Mouse (Mus musculus) kidney, postnatal 14 days (tissue): ENCODE results near the gene Wdr90.
"Not testable (repeated sequence)": the region's sequence is repeated elsewhere in the genome, so short reads cannot be mapped to it uniquely, and the experiment has no call there.

Experiments
- DNase-seq: peaks from one replicate; pipeline ENCODE4 v3.0.0; 2022; ENCODE audit warnings: mixed read lengths

Gene Wdr90

DNA sequence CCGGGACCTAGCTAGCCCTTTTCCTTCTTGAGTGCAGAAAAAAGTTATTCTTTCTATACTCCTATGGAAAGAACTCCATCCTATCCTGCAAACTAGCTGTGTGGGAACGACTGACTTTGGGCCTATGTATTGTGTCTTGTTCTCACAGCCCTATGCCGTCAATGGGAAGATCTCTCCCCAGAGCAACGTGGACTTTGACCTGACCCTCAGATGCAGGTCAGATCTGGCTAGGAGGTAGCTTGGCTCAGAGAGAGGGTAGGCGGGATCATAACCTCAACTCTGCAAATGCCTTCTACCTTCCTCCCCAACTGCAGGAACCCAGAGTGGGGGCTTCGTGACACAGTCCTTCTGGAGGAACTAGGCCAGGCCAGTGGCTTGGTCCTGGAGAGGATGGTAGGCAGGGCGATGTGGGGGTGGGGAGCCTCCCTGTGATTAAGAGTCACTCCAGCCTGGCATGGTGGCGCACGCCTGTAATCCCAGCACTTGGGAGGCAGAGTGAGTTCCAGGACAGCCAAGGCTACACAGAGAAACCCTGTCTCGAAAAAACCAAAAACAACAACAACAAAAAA, 15.1 kb upstream of the Wdr90 start:
- DNase-seq = peak; percentile 79

DNA sequence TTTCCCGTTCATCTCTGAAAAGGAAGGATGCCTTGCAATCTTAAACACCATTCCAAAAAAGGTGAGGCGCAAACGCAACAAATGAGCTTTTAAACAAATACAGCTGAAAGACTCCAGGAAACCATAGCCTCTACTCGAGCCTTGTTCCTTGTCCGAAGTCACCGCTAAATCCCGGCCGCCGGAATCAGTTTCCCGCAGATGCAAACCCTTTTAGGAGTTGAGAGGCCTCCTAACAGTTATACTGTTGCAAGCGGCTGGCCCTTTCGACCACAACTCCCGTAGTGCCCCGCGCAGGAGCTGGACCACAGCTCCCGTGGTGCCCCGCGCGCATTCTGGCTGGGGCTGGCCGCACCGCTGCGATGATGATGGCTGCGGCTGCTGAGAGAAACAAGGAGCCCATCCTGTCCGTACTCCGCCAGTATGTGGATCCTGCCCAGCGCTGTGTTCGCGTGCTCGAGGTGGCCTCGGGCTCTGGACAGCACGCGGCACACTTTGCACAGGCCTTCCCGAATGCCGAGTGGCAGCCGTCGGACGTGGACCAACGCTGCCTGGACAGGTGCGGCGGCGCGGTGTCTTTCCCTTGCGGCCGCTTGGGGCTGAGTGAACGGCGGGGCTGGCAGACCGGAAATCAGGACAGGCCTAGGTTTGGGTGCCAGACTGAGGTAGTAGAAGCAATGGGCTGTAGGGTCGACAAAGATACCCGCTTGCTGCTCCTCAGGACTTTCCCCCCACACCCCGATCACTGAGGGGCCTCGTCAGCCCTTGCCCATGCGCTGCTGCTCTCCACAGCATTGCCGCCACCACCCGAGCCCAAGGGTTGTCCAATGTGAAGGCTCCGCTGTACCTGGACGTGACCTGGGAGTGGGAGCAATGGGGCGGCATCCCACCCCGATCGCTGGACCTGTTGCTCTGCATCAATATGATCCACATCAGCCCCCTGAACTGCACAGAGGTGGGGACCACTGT, 14.2 kb upstream of the Wdr90 start:
- peak; percentile 93 for DNase-seq

DNA sequence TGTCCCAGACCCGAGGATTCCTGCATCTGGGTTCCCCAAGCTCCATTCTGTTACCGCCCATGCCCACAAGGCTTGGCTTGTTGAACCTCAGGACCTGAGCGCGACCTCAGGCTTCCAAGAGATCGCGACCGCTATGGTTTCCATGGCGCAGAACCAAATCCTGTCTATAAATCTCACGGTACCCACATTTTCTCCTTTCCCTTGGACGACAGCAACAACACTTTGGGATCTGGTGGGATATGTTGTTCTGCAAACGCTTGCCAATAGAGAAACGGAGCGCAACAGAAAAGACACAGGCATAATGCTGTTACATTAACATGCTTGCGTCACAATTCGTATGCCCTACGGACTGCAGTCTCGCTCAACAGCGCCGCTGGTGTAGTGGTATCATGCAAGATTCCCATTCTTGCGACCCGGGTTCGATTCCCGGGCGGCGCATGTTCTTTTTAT, 13.4 kb upstream of the Wdr90 start, which contains the start of gene Mettl26:
Mettl26 (plus strand) TSS at position 354 of the 450 bp plus-strand sequence.
- DNase-seq = peak; percentile 94

DNA sequence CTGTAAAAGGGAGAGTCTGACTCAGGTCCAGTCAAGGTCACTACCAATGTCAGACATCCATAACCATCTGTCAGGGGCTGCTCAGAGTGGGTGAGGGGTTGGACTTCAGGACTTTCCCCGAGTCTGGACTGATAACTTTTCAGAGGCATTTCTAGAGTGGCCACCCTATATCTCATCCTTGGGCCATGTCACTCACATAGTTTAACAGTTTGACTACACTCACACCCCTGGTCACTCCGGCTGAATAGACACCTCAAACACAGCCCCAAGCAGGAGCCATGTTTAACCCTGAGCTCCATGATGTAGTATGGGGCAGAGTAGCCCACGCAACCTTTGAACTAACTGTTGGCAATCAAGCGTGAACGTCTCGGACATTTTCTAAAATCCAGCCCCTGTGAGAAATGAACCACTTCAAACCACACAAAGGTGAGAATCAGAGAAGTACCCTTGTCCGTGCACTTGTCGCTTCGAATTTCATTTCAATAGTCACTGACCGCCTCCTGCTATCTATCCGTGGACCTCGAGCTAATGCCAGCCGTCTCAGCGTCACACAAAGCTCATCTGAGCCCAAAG, 12.9 kb upstream of the Wdr90 start:
- DNase-seq = peak; percentile 50

DNA sequence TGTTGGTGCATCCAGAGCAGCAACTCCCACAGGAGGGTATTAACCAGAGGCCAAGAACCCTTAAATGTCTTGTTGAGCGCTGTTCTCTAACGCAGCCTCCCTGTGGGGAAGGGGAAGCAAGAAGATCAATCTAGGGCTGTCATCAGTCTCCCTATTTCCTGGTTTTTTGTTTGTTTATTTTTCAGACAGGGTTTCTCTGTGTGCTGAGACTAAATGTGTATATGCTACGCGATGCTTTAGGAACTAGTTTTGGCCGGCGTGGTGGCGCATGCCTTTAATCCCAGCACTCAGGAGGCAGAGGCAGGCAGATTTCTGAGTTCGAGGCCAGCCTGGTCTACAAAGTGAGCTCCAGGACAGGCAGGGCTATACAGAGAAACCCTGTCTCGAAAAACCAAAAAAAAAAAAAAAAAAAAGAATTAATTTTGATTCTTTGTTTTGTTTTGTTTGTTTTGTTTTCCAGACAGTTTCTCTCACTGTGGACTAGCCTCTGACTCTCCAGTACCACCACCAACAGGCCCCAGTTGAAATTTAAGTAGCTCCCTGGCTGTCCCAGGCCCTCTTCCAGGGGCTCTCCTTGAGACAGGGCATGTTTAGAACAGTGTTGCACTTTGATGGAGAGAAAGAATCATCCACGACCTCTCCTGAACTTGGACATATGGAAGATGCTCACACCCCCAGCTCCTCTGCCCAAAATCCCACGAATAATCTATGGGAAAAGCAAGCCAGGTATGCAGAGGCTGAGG, 12.3 kb upstream of the Wdr90 start:
- DNase-seq = no peak

DNA sequence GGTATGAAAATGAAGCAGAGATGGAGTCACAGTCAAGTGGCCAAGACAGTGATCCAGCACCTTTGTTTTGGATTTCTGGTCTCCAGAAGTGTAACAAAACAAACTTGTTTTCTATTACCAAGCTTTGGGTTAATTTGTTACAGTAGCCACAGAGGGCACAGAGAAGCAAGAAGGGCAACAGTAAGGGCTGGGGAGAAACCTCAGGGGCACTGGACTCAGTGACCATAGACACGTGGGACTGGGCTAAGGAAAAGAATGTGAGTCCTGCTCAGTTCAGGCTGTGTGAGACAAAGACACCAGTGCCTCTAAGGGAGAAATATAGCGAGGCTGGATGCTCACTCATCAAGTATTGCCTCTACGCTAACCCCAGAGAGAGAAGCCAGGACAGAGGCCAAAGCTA, 11.4 kb upstream of the Wdr90 start:
- no peak for DNase-seq

DNA sequence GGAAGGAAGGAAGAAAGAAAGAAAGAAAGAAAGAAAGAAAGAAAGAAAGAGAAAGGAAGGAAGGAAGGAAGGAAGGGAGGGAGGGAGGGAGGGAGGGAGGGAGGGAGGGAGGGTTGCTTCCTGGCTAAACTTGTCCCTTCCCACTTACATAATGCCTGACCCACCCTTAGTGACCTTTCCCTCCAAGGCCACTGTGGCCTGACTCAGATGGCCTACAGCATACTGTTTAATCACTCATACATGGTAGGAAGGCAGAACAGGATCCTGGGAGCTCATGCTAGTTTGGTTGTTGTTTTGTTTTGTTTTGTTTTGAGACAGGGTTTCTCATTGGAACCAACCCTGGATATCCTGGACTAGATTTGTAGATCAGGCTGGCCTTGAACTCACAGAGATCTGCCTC, 10.3 kb upstream of the Wdr90 start:
- not testable (repeated sequence) for DNase-seq

DNA sequence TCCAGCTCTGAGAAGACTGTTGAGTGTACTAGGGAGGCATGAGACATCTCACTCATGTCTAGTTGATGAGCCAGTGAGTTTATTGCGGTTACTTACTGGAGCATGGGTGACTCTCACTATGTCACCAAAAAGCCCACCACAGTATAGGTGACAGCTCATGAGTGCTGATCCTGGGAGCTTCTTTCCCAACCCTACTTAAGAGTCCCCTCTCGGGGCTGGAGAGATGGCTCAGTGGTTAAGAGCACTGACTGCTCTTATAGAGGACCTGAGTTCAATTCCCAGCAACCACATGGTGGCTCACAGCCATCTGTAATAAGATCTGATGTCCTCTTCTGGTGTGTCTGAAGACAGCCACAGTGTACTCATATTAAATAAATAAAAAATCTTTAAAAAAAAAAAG, 8.7 kb upstream of the Wdr90 start:
- DNase-seq = no peak

DNA sequence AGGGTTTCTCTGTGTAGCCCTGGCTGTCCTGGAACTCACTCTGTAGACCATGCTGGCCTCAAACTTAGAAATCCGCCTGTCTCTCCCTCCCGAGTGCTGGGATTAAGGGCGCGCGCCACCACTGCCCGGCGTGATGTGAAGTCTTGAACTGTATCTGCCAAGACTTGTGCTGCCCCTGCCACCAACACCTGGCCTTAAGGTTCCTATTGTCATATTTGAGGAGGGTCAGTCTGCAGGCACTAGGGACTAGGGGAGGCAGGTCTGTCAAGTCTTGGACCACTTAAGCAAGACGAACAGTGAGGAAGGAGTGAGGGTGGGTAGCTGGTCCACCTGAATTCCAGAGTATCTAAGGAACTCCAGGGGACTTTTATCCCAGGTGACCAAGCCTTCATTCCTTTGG, 8.2 kb upstream of the Wdr90 start:
- DNase-seq = no peak

DNA sequence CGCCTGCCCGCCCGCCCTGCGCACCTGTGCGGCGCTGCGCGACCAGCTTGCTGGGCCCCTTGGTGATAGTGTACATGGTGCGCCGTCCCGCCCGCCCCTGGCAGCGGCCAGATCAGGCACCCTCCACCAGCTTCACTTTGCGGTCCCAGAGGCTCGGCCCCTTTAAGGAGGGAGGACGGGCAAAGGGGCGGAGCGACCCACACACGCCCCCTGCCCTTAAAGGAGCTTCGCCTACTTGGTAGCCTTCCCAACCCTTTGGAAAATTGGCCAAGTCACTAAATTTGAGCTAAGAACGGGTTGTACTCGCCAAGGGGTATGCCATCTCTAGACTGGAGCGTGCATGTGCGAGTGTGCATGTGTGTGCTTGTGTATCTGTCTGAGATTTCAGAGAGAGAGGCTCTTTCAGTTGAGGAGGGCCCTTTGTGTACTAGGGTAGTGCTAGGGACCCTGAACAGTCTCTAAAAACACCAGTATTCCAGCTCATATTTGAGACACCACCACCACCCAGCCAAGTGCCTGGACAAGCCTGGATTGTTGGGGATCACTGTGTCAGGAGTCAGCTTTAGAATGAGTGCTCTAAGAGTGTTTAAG, 7.4 kb upstream of the Wdr90 start, which contains the start of gene Mcrip2:
Mcrip2 (minus strand) TSS at position 164 of the 591 bp plus-strand sequence.
- DNase-seq = peak; percentile 92

DNA sequence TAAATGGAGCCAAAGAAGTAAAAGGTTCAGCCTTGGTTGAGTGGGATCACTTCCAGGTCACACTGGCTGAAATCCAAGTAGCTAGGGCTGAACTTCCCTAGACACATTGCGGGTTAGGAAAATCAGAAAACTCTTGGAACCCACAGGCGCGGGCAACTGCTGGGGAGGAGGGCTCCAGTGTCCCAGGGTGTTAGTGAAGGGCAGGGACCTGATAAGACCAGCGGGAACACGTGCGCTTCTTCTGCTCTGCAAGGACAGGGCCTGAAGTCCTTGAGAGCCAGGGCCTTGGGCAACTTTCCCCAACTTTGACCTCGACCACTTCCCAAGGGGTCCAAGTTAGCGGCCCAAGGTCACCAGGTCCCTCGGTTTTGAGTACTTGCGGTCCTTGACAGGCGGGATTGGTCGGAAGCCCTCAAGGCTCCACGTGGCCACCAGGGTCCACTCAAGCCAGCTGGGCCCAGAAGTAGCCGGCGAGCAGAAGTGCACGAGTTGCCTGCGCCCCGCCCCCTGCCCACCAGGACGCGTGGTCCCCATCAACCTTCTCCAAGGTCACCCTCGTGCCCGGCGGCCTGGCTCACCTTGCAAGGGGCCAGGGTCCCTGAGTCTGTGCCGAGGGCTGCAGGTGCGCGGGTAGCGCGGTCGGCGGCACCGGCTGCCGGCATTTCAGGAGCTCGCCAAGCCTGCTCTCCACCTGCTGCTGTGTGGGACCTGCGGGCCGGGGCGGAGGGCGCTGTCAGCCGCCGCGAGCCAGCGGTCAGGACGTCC, 6.7 kb upstream of the Wdr90 start:
- DNase-seq = peak; percentile 80

DNA sequence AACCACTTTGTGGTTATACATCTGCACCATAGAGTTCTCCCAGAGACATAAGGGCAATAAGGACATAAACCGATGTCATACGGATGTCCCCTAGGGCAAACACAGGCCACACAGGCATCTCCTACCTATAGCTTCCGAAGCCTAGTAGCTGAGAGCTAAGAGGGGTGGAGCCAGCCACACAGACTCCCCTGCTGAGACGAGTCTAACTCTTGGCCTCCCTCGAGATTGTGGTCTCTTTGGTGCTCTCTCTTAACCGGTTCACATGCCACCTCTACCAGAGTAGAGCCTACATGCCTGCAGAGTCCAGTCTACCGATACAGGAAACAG, 6.2 kb upstream of the Wdr90 start:
- no peak for DNase-seq

DNA sequence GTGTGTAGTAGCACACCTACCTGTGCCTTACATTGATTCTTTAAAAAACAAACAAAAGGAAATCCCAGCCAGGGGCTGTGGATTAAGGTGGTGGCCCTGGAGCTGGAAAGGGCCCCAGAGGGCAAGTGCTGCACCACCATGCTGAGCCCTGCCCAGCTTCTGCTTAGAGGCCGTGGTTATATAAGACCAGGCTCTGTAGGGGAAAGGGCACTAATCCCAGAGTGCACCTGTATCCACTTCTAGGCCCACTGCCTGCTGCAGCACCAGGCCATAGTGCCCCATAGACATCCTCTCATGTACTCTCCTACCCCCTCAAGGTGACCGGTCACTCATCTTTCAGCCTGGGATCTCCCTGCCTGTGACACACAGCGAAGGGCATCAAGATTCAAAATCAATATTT, 4.9 kb upstream of the Wdr90 start:
- DNase-seq = peak; percentile 52

DNA sequence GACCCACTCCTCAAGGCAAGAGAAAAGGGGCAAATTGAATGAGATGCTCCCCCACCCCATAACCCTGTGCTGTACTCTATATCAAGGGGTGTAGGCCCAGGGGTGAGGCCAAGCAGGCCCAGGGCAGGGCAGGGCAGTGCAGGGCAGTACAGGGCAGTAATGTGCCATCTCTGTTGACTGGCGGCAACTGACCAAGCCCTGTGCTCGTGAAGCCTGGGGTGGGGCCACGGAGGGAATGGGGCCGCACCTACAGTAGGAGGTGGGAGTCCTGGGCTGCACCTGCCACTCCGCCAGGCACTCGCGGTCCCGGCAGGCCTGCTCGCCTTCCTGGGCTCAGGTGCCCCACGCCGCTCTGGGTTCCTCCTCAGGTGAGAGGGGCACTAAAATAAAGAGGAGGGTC, 4.0 kb upstream of the Wdr90 start:
- DNase-seq = no peak

DNA sequence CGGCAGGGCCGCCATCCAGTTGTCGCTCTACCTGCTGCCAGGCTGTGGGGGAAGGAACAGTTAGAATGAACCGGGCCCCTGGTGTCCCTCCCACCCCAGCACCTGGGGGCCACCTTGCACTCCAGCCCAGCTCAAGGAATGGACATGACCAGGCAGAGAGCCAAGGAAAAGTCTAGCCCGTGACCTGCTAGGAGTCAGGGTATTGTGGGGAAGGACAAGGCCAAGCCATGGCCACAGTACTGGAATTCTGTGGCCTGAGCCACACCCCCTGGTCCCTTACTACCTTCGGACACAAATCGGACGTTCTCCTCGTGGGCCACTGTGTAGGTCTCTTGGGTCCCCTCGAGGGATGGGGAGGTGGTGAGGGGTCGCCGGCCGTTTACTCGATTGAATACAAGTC, 3.0 kb upstream of the Wdr90 start:
- DNase-seq = peak; percentile 54

DNA sequence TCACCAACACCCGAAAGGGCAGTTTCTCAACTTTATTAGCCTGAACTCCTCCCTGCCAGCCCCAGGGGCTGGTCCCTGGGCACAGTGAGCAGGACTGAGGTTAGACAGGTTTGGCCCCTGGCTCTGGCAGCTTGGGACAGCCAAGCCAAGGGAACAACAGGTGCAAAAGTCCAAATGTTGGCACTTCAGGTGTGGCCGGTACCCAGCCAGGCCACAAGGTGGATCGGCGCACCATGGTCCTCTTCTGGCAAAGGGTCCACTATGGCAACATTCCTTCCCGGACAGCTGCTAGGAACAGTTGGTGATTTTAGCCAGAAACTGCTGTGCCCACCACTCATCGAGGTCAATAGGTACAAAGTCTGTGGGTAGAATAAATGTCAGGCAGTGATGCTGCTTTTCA, 2.4 kb upstream of the Wdr90 start:
- DNase-seq = peak; percentile 48

DNA sequence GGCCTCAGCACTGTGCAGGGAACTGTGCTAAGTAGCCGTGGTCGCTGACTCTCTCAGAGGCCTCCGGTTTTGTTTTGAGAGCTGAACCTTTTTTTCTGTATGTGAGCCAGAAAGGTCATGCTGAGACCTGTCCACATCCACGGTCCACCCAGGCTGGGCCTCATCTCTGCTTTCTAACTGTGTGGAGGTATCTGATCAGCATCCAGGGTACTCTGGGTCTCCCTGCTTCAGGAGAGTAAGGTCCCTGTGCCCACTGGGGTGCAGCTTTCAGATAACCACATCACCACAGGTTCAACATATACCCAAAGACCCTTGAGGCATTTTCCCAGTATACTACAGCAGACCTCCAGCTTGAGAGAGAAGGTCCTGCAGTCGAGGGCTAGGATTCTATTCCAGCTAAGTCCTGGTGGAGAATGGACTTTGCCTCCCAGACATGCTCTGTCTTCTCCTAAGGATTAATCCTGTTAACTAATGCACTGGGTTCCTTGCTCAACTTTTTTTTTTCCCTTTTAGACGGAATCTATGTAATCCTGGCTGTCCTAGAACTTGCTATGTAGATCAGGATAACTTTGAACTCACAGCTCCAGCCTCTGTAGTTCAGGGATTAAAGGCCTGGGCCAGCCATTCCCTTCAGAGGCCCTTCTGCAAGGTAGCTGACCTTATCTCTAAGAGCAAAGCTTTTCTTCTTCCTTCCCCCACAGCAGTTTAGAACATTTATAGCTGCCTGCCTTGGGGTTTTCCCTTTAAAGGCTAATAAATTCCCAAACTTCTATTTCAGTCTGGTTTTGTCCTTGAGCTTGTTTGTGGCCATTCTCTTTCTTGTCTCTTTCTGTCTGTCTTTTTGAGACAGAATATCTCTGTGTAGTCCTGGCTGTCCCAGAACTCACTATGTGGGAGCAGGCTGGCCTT, 657 bp upstream of the Wdr90 start:
- no peak for DNase-seq

DNA sequence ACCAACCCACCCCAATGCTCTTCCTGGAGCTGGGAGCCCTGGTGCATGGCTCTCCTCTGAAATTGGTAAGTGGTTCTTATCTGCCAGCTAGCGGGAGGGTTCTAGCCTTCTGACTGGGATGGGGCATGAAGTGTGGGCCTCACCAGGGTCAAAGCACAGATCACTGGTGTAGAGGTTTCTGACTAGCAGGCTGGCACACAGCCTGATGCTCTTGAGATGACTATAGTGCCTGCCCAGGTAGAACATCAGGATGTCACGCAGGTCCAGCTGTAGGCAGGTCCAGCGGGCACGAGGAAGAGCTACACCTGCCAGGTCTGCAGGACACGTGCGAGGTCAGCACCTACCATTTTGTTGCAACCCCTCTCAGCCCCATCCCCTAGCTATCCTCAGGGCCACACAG, 1.1 kb downstream of the Wdr90 start:
- DNase-seq = no peak

DNA sequence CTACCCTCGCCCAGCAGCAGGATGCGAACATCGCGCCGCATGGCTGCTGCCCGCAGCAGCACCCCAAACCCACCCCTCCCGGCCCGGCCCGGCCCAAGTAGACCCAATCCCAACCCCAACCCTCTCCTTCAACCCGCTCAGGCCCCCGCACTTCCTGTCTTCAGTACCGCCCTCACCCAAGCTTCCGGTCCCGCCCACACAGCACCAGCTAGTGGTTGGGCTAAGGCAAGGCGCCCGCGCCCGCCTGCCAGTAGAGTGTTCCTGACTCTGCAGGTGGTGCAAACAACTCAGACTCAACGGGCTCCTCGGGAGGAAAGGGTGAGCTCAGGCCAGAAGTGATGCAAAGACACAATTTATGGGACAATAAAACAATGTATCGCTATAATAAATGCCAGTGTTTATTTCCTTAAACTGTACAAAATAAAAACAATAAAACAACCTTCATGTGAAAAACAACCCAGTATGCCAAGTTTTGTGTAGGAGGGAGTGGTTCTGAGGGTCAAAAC, 16.9 kb downstream of the Wdr90 start, which contains the start of gene Rhot2:
Rhot2 (minus strand) TSS at position 456 of the 506 bp plus-strand sequence.
- peak; percentile 96 for DNase-seq

DNA sequence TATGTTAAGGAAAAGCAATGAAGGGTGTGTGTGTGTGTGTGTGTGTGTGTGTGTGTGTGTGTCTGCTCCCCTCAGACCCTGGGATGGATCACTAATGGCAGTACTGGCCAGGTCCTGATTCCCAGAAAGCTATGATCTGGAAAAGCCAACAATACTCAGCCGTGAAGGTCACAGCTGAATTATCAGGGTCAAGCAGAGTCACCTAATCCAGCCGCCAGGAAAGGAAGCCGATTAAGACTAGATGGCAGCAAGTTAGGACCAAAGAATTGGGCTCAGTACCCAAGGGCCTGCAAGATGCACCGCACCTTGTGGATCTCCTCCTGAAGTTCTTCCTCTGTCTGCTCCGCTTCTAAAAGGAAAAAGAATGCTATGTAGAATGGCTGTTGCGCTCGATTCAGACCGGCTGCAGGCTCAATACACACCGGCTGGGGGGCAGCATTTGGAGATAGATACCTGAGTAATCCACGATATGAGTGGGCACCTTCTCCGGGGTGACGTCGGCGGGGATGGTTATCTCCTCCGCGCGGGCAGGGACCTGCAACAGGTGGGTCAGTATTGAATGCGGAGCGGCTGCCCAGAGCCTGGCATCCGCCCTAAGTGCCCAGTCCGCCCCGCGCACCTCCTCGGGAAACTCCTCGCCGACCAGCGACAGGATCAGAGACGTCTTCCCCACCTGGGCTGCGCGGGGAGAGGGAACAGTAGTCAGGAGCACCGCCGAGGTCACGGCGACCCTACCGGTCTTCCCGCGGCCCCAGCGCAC, 17.5 kb downstream of the Wdr90 start:
- no peak for DNase-seq
